Mouse (Mus musculus): ENCODE measurements at regions not wholly inside any gene's neighbourhood (a gene's known extent, or its start where the extent isn't known, plus 50 kb on each side); places are given as distances from the start of the nearest gene placed in this dataset.

- TF ChIP-seq CTCF (IDR thresholded peaks at IDR 0.05; ENCODE audit: low read depth, low read length) (no peak), POLR2A (IDR thresholded peaks at IDR 0.05; ENCODE audit: insufficient read depth, low read length) (no peak)
These were observed 3240.7 kb upstream of the A830018L16Rik start for GRCm38 (mm10) chr1:8173196-8173595.

Data from ES-Bruce4 (cell line).